Mouse (Mus musculus) midbrain, embryonic 13.5 days (tissue): ENCODE measurements around the gene 1700001L19Rik. TPM values are rescaled to one million over a fixed set of nuclear protein-coding genes. Genes with fewer than 3 reads are reported as not detected.
A peak's percentile ranks its signal among the peaks of the same experiment; 100 is the strongest.
"Not testable (repeated sequence)": the region's sequence is repeated elsewhere in the genome, so short reads cannot be mapped to it uniquely, and the experiment has no call there.

ENCODE experiments used
- ATAC-seq: fragments of 200-750 bp; cut with Nextera tagmentation; 2 replicates; pipeline ENCODE4 v1.8.0; 2017; ENCODE audit warnings: mild to moderate bottlenecking, moderate TSS enrichment, moderate library complexity
- H3K27ac ChIP-seq: fragments of 300-500 bp; sonication (generic); 2 replicates; pipeline ENCODE4 v1.5.1; 2015; ENCODE audit warnings: inconsistent platforms, mild to moderate bottlenecking, moderate library complexity
- H3K27me3 ChIP-seq: fragments of 300-500 bp; sonication (generic); 2 replicates; pipeline ENCODE4 v1.6.1; 2015; ENCODE audit warnings: mild to moderate bottlenecking, inconsistent platforms
- H3K36me3 ChIP-seq: fragments of 300-500 bp; sonication (generic); 2 replicates; pipeline ENCODE4 v1.6.1; 2015; ENCODE audit warnings: mild to moderate bottlenecking, inconsistent platforms
- H3K4me1 ChIP-seq: fragments of 300-500 bp; sonication (generic); replicated peaks from 2 replicates; pipeline ENCODE4 v1.6.1; 2015; ENCODE audit warnings: inconsistent platforms
- H3K4me2 ChIP-seq: fragments of 300-500 bp; sonication (generic); replicated peaks from 2 replicates; pipeline ENCODE4 v1.6.1; 2015; ENCODE audit warnings: moderate library complexity, mild to moderate bottlenecking, inconsistent platforms
- H3K4me3 ChIP-seq: fragments of 300-500 bp; sonication (generic); replicated peaks from 2 replicates; pipeline ENCODE4 v1.5.1; 2015; ENCODE audit warnings: mild to moderate bottlenecking, inconsistent platforms
- H3K9ac ChIP-seq: fragments of 300-500 bp; sonication (generic); replicated peaks from 2 replicates; pipeline ENCODE4 v1.6.1; 2015; ENCODE audit warnings: mild to moderate bottlenecking, inconsistent platforms
- H3K9me3 ChIP-seq: fragments of 300-500 bp; sonication (generic); 2 replicates; pipeline ENCODE4 v1.6.1; 2016; ENCODE audit warnings: mild to moderate bottlenecking, inconsistent platforms
- WGBS: fragments of 180-500 bp; shearing (Covaris S2); methylation state at CpG from one replicate; pipeline ENCODE4 v1.1.7; 2015; 5-methylcytosine and 5-hydroxymethylcytosine counted together
- polyA plus RNA-seq: library from polyadenylated mRNA; unstranded; fragments of >200 nt; fragmentation: Nextera tagmentation; extraction: Ambion mirVana; gene quantifications from 2 replicates; pipeline ENCODE4 v1.2.1, GENCODE M21; 2015

The 1700001L19Rik gene
- 2.4 and 2.6 TPM in 2 replicates for polyA plus RNA-seq

GRCm38 (mm10) chr13:68597199-68597598 lies at the start of gene 1700001L19Rik:
Gene 1700001L19Rik, plus strand, starts transcription at chr13:68597421.
- H3K36me3 ChIP-seq: peaks cover 11% of the 10 kb centered on the region
- WGBS: 8% methylated on average over 10 of the region's 10 CpGs
- no peaks in the 10 kb centered on the region for H3K9me3 ChIP-seq
- no peak within 1 kb of the TSS for H3K27ac ChIP-seq
- H3K4me1 ChIP-seq: peaks cover 5% of the 10 kb centered on the region; the same call in 1 of the 2 replicates
- H3K27me3 ChIP-seq: no peaks in the 10 kb centered on the region
- H3K4me3 ChIP-seq: peak within 1 kb of the TSS; percentile 24
- H3K9ac ChIP-seq: 0 out of 2 replicates have a peak within 1 kb of the TSS, but pooled peaks have one; percentile 29
- ATAC-seq: 0 out of 2 replicates have a peak, but pooled peaks have one; percentile 40
- peak within 1 kb of the TSS; percentile 50 for H3K4me2 ChIP-seq

GRCm38 (mm10) chr13:68553391-68553790 lies 43.8 kb upstream of the 1700001L19Rik start:
- H3K4me3 ChIP-seq, H3K27ac ChIP-seq, H3K36me3 ChIP-seq, H3K4me1 ChIP-seq, H3K9ac ChIP-seq, H3K27me3 ChIP-seq, H3K4me2 ChIP-seq, H3K9me3 ChIP-seq: not testable (repeated sequence)
- ATAC-seq: peak; percentile 53; the same call in 1 of the 2 replicates
- WGBS: 27% methylated on average over 5 of the region's 6 CpGs

GRCm38 (mm10) chr13:68568110-68568509 lies 29.1 kb upstream of the 1700001L19Rik start:
- H3K36me3 ChIP-seq: peaks cover 76% of the 10 kb centered on the region
- no peak overlapping the region for H3K4me3 ChIP-seq
- no peak for ATAC-seq
- H3K4me1 ChIP-seq: no peaks in the 10 kb centered on the region
- H3K27me3 ChIP-seq: no peaks in the 10 kb centered on the region
- H3K27ac ChIP-seq: no peak overlapping the region
- no peak overlapping the region for H3K4me2 ChIP-seq
- no peaks in the 10 kb centered on the region for H3K9me3 ChIP-seq
- no peak overlapping the region for H3K9ac ChIP-seq
- WGBS: 95% methylated on average over 9 of the region's 9 CpGs

GRCm38 (mm10) chr13:68568548-68568947 lies 28.7 kb upstream of the 1700001L19Rik start:
- Histone ChIP-seq H3K4me1 (no peaks in the 10 kb centered on the region), H3K27me3 (no peaks in the 10 kb centered on the region), H3K4me2 (no peak overlapping the region), H3K36me3 (peaks cover 76% of the 10 kb centered on the region), H3K4me3 (no peak overlapping the region), H3K27ac (no peak overlapping the region), H3K9me3 (no peaks in the 10 kb centered on the region), H3K9ac (no peak overlapping the region)
- WGBS: 98% methylated on average over 11 of the region's 11 CpGs
- no peak for ATAC-seq

- no peak overlapping the region for H3K4me3 ChIP-seq
- no peak overlapping the region for H3K9ac ChIP-seq
- H3K27ac ChIP-seq: no peak overlapping the region
- no peak overlapping the region for H3K4me2 ChIP-seq
- ATAC-seq: peak; percentile 69
- H3K4me1 ChIP-seq: no peaks in the 10 kb centered on the region
- H3K36me3 ChIP-seq: peaks cover 69% of the 10 kb centered on the region
- no peaks in the 10 kb centered on the region for H3K27me3 ChIP-seq
- H3K9me3 ChIP-seq: no peaks in the 10 kb centered on the region
- 73% methylated on average over 17 of the region's 17 CpGs for WGBS
These were observed 27.5 kb upstream of the 1700001L19Rik start for GRCm38 (mm10) chr13:68569589-68570336.

- no peaks in the 10 kb centered on the region for H3K4me1 ChIP-seq
- 94% methylated on average over 19 of the region's 19 CpGs for WGBS
- H3K36me3 ChIP-seq: peaks cover 63% of the 10 kb centered on the region
- no peaks in the 10 kb centered on the region for H3K9me3 ChIP-seq
- H3K4me3 ChIP-seq: no peak overlapping the region
- no peak overlapping the region for H3K27ac ChIP-seq
- no peak for ATAC-seq
- no peaks in the 10 kb centered on the region for H3K27me3 ChIP-seq
- H3K4me2 ChIP-seq: no peak overlapping the region
- H3K9ac ChIP-seq: no peak overlapping the region
These were observed 25.0 kb upstream of the 1700001L19Rik start for GRCm38 (mm10) chr13:68572247-68572646.

GRCm38 (mm10) chr13:68572966-68573913 lies 24.0 kb upstream of the 1700001L19Rik start:
- Histone ChIP-seq H3K4me2 (no peak overlapping the region), H3K9ac (no peak overlapping the region), H3K36me3 (peaks cover 65% of the 10 kb centered on the region), H3K4me1 (no peaks in the 10 kb centered on the region), H3K4me3 (no peak overlapping the region), H3K9me3 (no peaks in the 10 kb centered on the region), H3K27ac (0 out of 2 replicates have a peak overlapping the region, but pooled peaks have one; percentile 1), H3K27me3 (no peaks in the 10 kb centered on the region)
- WGBS: 59% methylated on average over 10 of the region's 10 CpGs
- peak; percentile 32 for ATAC-seq

- no peaks in the 10 kb centered on the region for H3K9me3 ChIP-seq
- H3K4me2 ChIP-seq: no peak overlapping the region
- no peak overlapping the region for H3K4me3 ChIP-seq
- no peaks in the 10 kb centered on the region for H3K4me1 ChIP-seq
- no peak overlapping the region for H3K9ac ChIP-seq
- 76% methylated on average over 4 of the region's 4 CpGs for WGBS
- no peak for ATAC-seq
- H3K27ac ChIP-seq: no peak overlapping the region
- peaks cover 69% of the 10 kb centered on the region for H3K36me3 ChIP-seq
- no peaks in the 10 kb centered on the region for H3K27me3 ChIP-seq
These were observed 22.8 kb upstream of the 1700001L19Rik start for GRCm38 (mm10) chr13:68574398-68574797.

GRCm38 (mm10) chr13:68577945-68578344 lies 19.3 kb upstream of the 1700001L19Rik start:
- peaks cover 15% of the 10 kb centered on the region for H3K4me1 ChIP-seq
- no peak overlapping the region for H3K4me3 ChIP-seq
- no peak overlapping the region for H3K27ac ChIP-seq
- ATAC-seq: no peak
- H3K36me3 ChIP-seq: peaks cover 46% of the 10 kb centered on the region
- WGBS: 95% methylated on average over 7 of the region's 7 CpGs
- no peaks in the 10 kb centered on the region for H3K27me3 ChIP-seq
- H3K9me3 ChIP-seq: no peaks in the 10 kb centered on the region
- H3K9ac ChIP-seq: no peak overlapping the region
- H3K4me2 ChIP-seq: no peak overlapping the region

- H3K27me3 ChIP-seq: no peaks in the 10 kb centered on the region
- peak overlapping the region; percentile 68; the same call in 1 of the 2 replicates for H3K27ac ChIP-seq
- no peak for ATAC-seq
- WGBS: 27% methylated on average over 14 of the region's 14 CpGs
- H3K9ac ChIP-seq: peak overlapping the region; percentile 81
- H3K4me2 ChIP-seq: peak overlapping the region; percentile 95
- H3K36me3 ChIP-seq: peaks cover 54% of the 10 kb centered on the region
- H3K4me3 ChIP-seq: peak overlapping the region; percentile 74
- H3K9me3 ChIP-seq: no peaks in the 10 kb centered on the region
- H3K4me1 ChIP-seq: peaks cover 20% of the 10 kb centered on the region
These were observed 16.0 kb upstream of the 1700001L19Rik start for GRCm38 (mm10) chr13:68581086-68581740.

- peak within 1 kb of the TSS; percentile 81 for H3K9ac ChIP-seq
- ATAC-seq: peak; percentile 99
- no peaks in the 10 kb centered on the region for H3K27me3 ChIP-seq
- H3K4me1 ChIP-seq: peaks cover 20% of the 10 kb centered on the region
- H3K9me3 ChIP-seq: no peaks in the 10 kb centered on the region
- WGBS: under 1% methylated on average over 81 of the region's 81 CpGs
- H3K4me2 ChIP-seq: peak within 1 kb of the TSS; percentile 95
- H3K27ac ChIP-seq: peak within 1 kb of the TSS; percentile 77
- peak within 1 kb of the TSS; percentile 74 for H3K4me3 ChIP-seq
- H3K36me3 ChIP-seq: peaks cover 52% of the 10 kb centered on the region
These were observed 15.3 kb upstream of the 1700001L19Rik start, which contains the start of the genes Mtrr and Fastkd3 for GRCm38 (mm10) chr13:68581747-68582516. Gene Mtrr, minus strand, starts transcription at chr13:68582149. Gene Fastkd3, plus strand, starts transcription at chr13:68582234.
